Mouse (Mus musculus): ENCODE results near the gene Klhl2.

The Klhl2 gene

DNA sequence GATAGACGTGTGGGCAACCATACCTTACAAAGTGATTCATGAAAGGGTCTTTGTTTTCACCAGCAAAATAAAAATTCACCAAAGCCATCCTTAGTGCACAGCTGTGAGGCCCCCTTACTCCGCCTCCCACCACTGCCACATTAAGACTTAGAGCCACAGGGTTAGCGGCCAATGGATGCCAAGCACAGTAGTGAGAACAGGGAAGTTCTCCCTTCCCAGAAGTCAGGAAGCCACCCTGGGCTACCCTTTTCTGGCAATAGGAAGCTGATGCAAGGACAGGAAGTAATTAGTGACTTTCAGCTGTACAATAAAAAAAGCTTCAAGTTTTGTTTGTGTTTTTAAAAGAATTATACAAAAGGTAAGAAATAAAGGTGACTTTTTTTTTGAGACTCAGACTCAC is 18.2 kb downstream of the Klhl2 start:
- no peak for DNase-seq (ENCODE audit: low read depth, low spot score)

DNA sequence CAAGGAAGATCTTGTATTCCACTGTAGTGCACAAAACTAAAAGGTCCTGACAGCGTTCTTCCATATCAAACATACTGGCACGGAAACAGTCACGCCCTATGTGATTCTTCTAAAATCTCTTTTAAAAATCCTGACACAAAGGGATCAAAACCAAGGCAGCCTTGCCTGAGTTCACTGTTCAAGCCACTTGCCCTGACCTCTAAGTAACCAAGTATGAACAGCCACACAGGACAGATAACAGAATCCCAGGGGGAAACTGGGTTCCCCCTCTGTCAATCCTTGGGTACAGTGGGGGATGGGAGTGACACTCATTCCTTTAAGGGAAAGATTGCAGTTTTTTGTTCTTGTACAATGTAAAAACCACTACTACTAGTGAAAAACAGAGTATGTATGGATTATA is 19.9 kb downstream of the Klhl2 start:
- DNase-seq (ENCODE audit: low read depth, low spot score), result no peak

DNA sequence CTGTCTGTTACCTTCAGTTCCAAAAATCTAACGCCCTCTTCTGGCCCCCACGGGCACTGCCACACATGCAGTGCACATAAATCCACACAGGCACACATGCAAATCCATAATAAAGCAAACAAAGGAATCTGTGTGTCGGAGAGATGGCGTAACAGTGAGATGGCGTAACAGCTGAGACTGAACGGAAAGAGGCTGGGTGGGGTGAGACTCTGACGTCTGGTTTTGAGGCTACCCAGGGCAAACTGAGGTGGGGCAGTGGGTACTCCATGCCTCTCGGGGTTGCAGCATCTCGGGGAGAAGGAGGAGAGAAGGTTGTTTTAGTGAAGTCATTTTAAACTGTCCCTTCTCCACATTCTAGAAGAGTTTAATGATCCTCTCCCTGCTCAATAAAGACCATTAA is 20.4 kb downstream of the Klhl2 start:
- no peak for DNase-seq (ENCODE audit: low read depth, low spot score)

DNA sequence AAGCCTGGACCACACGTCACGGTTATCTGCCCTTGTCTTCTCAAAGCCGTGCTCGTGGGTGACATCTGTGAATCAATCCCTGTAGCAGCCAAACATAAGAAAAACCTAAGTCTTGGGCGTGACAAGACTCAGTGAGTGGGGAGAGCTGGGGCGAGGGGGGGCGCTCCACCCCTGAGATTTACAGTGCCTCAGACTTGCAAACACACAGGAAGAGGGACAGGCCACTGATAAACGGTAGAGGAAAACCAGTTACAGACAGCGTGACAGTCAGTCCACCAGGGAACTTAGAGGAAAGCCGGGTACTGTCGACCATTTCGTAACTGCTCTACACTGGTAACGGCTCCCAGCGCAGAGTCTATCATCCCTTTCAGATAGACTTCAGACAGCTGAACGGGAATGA is 21.4 kb downstream of the Klhl2 start:
- DNase-seq (ENCODE audit: low read depth, low spot score), result no peak

DNA sequence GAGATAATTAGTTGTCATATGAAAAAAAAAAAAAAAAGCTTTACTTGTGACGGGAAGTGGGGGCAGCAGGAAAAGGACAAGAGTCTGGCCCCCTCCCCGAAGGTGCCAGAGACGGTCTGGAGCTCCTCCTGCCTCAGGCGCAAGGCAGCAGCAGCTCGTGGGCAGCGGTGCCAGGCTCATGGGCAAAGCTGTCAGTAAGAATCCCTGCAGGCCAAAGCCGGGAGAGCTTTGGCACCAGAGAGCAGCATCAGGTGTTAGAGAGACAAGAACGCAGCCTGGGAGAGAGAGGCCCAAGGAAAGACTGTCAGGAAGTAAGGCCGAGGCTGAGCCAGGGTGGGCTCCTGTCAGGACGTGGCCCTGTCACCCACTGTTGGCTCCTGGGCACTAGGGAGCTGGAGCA is 22.5 kb downstream of the Klhl2 start:
- DNase-seq (ENCODE audit: low read depth, low spot score), result no peak

DNA sequence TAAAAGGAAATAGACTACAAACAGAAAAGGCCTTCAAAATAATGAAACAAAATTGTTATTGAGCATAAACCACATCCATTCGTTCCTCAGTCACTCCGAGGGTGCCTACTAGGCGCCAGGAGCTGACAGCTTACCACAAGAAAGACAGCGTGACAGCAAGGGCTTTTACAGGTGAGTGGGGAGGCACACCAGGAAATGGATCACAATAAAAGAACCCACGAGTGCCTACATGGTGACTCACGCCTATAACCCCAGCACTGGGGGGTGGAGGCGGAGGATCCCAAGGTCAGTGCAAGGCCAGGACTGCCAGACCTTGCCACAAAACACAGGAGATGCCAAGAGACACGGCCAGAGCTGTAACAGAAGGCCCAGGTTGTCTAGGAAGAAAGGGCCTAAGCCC is 23.4 kb downstream of the Klhl2 start:
- no peak for DNase-seq (ENCODE audit: low read depth, low spot score)

DNA sequence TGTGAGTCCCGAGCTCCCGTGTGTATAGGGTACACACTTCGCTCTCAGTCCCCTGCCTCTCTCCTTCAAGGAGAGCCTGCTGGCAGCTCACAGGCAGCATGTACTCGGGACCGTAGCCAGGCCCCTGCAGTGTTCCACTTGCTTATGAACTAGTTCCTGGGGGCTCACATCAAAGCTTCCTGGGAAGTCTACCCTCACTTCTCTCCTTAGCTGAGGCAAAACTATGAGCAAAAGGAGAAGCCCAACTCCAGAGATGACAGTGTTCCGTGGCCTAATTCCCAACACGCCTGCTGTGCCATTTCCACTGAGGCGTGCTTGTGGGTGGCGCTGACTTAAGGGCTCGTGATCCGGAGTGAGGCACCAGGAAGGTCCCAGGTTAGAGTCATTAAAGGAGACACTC is 25.9 kb downstream of the Klhl2 start:
- DNase-seq (ENCODE audit: low read depth, low spot score), result no peak

DNA sequence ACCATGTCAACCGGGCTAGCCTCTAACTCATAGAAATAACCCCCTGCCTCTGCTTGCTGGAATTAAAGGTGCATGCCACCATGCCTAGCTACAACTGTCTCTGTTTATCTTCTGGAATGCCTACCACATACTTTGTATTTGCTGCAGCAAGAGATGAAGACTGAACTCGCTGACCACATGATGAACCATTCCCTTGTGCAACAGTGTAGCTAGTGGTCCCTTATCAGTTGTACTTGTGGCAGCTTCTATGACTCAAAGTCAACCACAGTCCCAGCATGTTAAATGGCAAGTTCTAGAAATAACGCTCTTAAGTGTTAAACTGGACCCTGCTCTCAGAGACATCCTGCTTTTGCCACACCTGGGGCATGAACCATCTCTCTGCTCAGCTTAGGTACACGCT is 28.9 kb downstream of the Klhl2 start:
- DNase-seq (ENCODE audit: low read depth, low spot score), result no peak

DNA sequence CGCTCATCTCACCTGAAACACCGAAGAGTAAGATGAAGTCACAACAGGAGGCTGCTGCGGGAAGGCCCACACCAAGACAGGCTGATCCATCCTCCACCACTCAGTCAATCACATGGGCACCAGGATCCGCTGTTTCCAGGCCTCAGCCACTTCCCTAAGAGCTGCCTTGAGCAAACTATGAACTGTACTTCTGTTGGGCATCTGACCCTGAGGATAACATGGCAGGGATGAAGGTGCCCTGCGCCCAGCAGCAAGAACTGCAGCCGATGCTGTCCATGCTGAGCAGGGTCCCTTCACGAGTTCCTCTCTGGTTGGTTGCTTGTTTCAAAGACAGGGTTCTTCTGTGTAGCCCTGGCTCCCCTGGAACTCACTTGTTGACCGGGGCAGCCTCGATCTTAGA is 38.0 kb downstream of the Klhl2 start:
- DNase-seq (ENCODE audit: low read depth, low spot score), result no peak

DNA sequence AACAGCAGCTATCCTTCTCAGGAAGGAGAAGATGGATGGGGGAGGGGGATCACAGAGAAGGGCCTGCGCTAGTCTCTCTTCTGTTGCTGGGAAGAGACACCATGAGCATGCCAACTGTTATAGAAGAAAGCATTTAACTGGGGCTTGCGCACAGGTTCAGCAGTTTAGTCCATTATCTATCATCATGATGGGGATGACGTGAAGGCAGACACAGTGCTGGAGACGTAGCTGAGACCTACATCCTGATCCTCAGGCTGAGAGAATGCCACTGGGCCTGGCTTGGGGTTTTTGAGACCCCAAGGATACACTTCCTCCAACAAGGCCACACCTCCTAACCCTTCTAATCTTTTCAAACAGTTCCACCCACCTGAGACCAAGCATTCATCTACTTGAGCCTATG is 38.7 kb downstream of the Klhl2 start:
- DNase-seq (ENCODE audit: low read depth, low spot score), result no peak

DNA sequence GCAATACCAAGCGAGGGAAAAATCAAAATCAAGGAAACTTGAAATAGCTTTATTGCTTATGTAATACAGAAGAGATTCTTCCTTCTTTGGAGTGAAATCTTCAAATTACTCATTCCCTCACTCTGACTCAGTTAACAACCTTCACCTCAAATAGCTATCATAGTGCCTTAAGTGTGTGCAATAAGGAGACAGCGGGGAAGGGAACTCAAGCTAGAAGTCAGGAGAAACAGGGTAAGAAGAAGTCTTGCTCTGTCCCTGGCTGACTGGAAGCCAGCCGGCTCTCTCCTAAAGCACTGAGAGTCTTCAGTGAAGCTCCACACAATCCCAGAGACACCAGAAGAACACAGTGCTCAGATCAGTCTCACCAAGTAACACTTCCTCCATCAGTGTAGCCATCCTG is 43.3 kb downstream of the Klhl2 start:
- DNase-seq (ENCODE audit: low read depth, low spot score), result no peak

DNA sequence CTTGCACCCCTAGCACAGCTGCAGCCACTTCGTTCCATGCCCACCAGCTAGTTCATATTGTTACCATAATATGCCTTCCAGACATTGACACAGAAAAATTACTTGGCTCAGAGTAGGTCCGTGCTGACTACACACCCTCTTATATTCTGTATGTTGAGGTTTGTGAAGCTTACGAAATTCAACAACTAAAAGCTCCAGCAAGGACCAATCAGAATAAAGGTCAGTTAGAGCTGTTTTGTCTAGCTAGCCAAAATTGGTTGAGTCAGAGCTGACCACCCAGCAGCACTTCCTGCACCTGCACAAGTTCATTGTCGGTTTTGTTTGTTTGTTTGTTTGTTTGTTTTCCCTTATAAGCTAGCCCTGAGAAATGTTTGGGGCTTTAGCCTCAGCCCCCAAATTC is 44.8 kb downstream of the Klhl2 start:
- no peak for DNase-seq (ENCODE audit: low read depth, low spot score)

DNA sequence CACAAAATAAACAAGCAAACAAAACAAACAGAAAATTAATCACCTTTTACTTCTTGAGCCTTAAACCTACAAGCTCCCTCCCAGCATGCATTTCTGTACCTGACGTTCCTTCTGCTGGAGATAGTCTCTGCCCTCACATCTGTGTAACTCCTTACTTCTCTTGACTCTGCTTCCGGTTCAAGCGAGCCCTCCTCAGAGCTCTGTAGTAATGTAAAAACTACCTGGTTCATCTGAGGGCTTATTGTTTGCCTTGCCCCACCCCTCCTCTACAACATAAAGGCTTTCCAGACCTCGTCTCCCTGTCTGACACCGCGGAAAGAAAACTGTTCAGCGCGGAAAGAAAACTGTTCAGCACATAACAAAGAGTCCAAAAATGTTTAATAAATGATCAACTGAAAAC is 50.5 kb downstream of the Klhl2 start:
- no peak for DNase-seq (ENCODE audit: low read depth, low spot score)

DNA sequence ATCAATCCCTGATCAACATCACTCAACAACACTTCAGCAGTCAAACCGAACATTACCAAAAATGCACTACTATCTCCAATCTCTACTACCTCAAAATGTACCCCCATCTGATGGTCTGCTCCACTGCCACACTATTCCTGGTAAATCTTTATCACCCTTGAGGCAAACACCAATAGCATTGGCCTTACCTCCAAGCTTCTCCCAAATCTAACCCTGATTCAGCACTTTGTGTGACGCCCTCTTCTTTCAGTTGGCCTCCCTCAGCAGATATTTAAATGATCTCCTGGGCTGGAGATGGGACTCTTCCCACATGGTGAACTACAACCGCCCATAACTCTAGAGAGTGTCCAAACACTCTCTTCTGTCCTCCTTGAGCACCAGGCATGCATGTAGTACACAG is 51.3 kb downstream of the Klhl2 start:
- no peak for DNase-seq (ENCODE audit: low read depth, low spot score)

DNA sequence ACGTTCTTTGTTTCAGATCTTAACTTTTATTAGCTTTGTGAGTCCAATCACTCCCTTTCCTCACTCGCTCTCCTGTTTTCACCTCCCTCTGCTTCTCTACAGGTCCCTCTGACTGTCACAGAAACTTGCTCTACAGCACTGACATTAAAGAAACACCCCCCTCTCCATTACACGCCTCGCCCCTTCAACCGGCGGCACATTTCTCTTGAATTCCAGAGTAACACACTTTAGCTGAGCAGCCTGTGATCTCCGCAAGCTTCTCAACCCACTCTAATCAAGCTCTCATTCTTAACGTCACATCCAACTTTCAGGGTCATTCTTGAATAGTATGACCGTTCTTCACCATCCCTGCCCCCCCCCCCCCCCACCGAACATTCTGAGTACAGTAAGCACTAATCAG is 52.1 kb downstream of the Klhl2 start:
- DNase-seq (ENCODE audit: low read depth, low spot score), result no peak

DNA sequence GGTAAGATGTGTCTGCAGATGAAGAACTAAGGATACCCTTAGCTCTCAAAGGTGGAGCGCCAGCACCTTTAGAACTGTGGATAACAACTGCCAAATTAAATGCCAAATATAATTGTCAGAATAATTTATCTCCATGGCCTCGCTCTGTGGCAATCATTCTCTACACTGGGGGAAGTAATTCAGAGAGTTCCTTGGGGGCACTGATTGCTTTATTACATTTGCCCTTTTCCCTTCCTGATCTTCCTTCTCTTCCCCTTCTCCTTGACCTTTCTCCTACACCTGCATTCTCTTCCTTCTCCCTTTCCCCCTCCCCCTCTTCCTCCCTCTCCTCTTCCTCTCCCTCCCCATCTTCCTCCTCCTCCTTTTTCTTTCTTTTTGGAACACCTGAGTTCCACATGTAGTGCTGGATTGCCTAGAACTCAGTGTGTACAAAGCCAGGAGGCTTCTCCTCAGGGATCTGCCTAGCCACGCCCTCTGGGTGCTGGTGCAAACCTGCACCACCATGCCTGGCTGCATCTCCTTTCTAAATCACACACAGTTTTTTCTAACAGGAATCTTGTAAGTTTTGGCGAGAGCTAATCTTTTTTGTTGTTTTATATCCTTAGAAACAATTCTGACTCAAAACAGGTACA is 58.5 kb downstream of the Klhl2 start:
- no peak for DNase-seq (ENCODE audit: low read depth, low spot score)

DNA sequence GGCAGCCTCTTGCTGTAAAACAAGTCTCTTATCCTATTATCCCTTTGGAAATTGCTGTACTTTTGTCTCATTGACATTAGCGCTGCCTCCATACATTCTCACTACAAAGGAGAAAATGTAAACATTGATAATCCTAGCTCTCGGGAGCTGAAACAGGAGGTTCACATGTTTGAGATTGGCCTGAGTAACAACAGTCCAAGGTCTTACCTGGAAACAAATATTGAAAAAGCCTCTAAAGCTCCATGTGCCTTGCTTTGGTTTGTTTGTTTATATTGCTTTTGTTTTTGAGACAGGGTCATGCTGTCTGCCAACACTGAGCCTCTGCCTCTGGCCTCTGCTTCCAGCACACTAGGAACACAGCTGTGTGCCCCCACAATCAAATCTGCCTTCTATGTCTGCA is 59.4 kb downstream of the Klhl2 start:
- no peak for DNase-seq (ENCODE audit: low read depth, low spot score)

DNA sequence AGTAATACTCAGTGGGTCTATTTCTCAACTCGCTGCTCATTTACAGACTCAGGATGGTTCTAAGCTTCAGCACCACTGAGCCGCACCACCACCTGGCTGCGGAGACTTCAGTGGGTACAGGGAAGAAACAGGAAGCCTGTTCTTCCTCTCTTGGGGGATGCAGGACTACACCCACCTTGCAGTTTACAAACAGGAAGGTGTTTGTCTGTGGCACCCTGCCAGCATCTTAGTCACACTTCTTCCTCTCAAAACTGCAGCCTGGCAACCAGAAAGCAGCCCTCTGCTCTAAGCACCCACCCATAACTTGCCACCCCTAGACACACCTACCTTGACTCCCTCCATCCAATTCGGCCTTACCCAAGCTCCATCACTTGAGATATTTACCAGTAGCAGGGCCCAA is 61.1 kb downstream of the Klhl2 start:
- DNase-seq (ENCODE audit: low read depth, low spot score), result no peak

DNA sequence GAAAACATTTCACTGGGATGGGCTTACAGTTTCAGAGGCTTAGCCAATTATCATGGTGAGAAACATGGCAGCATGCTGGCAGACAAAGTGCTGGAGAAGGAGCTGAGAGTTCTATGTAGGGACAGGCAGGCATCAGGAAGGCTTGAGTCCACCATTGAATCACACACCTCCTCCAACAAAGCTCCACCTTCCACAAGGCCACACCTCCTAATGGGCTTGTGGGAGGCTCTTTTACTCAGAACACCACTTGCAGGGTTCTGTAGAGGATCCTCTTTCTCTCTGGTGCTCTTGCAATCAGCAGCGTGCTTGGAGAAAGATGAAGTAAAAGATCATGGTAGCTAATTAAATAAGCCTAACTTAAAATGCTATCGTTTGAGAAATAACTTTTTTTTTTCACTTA is 63.0 kb downstream of the Klhl2 start:
- DNase-seq (ENCODE audit: low read depth, low spot score), result no peak

DNA sequence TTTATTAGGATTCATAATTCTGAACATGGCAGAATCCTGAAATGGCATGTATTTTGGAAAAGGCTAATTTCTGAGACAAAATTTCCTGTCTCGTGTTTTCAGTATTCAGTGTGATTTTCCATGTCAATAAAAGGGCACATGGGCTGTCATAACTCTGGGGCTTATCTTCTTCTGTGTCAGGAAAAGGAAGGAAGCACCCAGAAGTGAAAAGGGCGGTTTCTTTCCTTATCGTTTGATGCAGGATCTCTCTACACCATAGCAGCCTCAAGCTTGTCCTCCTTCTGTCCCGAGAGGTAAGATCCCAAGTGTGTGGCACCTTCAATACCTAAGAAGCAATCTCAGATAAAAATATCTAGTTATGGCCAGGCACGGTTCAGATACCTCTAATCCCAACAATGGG is 65.6 kb downstream of the Klhl2 start:
- no peak for DNase-seq (ENCODE audit: low read depth, low spot score)

DNA sequence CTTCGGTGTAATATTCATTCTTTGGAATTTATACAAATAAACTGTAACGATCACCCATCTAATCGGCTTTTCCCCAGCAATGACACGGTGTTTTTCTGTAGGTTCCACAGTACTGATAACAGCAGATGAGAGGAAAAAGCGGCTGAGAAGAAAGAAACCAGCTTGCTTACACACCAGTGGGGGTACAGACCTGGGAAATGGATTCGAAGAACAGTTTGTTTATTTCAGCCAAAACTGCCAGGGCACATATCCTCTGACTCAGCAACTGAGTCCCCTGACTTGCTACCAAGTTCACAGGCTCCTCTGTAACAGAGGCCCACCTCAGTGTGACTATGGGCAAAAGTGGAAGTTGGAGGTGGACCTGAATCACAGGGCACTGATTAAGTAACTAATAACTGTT is 67.9 kb downstream of the Klhl2 start:
- DNase-seq (ENCODE audit: low read depth, low spot score), result no peak

DNA sequence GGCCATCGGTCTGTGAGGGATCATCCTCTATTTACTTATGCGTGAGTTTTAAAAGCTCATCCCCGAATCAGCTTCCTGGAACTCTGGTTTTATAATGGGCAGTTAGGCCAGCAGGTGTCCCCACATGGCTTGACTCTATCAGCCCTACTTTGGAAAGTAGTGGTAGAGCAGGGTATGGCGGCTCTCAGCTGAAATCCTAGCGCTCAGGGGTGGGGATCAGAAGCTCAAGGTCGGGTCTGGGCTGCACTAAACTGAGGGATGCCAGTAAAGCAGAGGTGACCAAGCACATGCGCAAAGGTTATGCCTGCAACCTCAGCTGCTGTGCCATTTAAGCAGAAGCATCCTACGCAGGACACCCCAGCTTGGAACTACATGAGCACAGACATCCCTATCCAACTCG is 71.9 kb downstream of the Klhl2 start:
- DNase-seq (ENCODE audit: low read depth, low spot score), result no peak

DNA sequence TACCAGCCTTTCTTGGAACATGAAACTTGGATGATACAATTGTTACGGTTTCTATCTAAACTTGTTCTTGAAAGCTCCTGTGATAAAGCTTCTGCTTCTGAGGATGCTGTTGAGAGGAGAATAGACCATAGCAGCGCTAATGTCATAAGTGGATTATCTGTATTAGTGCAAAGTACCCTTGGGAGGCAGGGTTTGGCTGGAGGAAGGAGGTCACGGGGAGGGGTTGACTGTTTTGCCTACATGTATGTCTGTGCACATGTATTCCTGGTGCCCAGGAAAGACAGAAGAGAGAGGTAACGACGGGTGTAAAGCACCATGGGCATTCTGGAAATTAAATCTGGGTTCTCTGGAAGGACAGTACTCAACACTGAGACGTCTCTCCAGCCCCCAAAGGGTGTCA is 75.7 kb downstream of the Klhl2 start:
- DNase-seq (ENCODE audit: low read depth, low spot score), result no peak

DNA sequence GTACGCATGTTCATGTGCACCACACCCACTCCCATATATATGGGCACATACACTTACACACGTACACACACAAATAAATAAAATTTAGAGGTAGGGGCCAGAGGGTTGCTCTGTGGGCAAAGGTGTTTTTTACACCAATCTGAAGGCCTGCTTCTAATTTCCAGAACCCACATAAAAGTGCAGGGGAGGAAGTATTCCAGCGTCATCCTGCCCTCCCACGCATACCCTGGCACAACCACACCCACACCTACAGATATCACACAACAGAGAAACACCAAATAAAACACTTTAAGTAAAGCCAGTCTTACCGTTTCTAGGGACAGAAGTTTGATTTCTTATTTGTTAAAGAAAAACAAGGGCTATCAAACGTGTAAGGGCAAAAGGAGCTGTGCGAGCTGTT is 79.0 kb downstream of the Klhl2 start:
- DNase-seq (ENCODE audit: low read depth, low spot score), result no peak

DNA sequence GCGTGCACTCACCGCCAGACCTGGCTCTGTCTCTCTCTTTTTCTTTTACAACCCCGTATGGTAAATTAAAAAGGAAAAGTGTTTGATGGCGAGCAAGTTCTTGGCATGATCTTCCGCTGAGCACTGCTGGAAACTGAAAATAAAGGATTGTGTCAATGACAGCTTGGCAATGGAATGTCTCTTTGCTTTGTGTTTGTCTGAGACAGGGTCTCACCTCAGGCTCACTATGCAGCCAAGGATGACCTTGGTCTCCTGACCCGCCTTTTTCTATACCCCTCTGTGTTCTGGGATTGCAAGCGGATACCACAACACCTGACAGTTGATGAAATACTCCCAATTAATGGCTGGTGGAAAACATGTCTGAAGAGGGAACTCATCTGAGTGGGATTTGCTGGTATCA is 80.2 kb downstream of the Klhl2 start:
- DNase-seq (ENCODE audit: low read depth, low spot score), result no peak

All from c-Kit-negative CD71-positive TER-119-positive erythroid progenitor cells, embryonic 14.5 days (primary cell).